Mouse (Mus musculus) spleen, adult 18-20 months (tissue): Measurements from ENCODE around the gene Tomm34.
"Not testable (repeated sequence)": the region's sequence is repeated elsewhere in the genome, so short reads cannot be mapped to it uniquely, and the experiment has no call there.

Experiments used
- DNase-seq, 2 experiments: peaks; one replicate each; pipeline ENCODE4 v3.0.0; 2022; ENCODE audit warnings: mixed read lengths in 2 of 2

Tomm34 gene

GRCm38 (mm10) chr2:164075088-164075487 is 4.1 kb upstream of the Tomm34 start:
- DNase-seq: peak; percentile 52 to 55

- peak; percentile 99 for DNase-seq
These were observed 3.1 kb upstream of the Tomm34 start for GRCm38 (mm10) chr2:164073918-164074578.

- no peak for DNase-seq
These were observed 2.2 kb upstream of the Tomm34 start for GRCm38 (mm10) chr2:164073120-164073519.

GRCm38 (mm10) chr2:164072109-164072508 is 1.1 kb upstream of the Tomm34 start:
- DNase-seq: no peak

- DNase-seq: not testable (repeated sequence)
These were observed 460 bp upstream of the Tomm34 start for GRCm38 (mm10) chr2:164071437-164071820.

GRCm38 (mm10) chr2:164070142-164070764 is 716 bp downstream of the Tomm34 start, which contains the start of gene Stk4:
Stk4 (plus strand) TSS chr2:164070322.
- DNase-seq: no peak

GRCm38 (mm10) chr2:164059634-164060235 is 11.2 kb downstream of the Tomm34 start:
- no peak for DNase-seq

- no peak for DNase-seq
These were observed 16.3 kb downstream of the Tomm34 start for GRCm38 (mm10) chr2:164054671-164055070.

GRCm38 (mm10) chr2:164053767-164054166 is 17.2 kb downstream of the Tomm34 start:
- no peak for DNase-seq

- peak; percentile 28 to 43 for DNase-seq
These were observed 23.7 kb downstream of the Tomm34 start for GRCm38 (mm10) chr2:164047197-164047690.

- no peak for DNase-seq
These were observed 29.4 kb downstream of the Tomm34 start for GRCm38 (mm10) chr2:164041523-164041922.

GRCm38 (mm10) chr2:164040949-164041348 is 30.0 kb downstream of the Tomm34 start:
- DNase-seq: no peak

- DNase-seq: no peak
These were observed 32.5 kb downstream of the Tomm34 start for GRCm38 (mm10) chr2:164038407-164039028.

GRCm38 (mm10) chr2:164036520-164037019 is 34.4 kb downstream of the Tomm34 start:
- no peak for DNase-seq

GRCm38 (mm10) chr2:164032973-164033372 is 38.0 kb downstream of the Tomm34 start:
- DNase-seq: no peak

GRCm38 (mm10) chr2:164031147-164031546 is 39.8 kb downstream of the Tomm34 start:
- no peak for DNase-seq

- no peak for DNase-seq
These were observed 45.8 kb downstream of the Tomm34 start, which contains the start of gene Pabpc1l for GRCm38 (mm10) chr2:164025150-164025549. Pabpc1l (plus strand) TSS chr2:164025450.

- no peak for DNase-seq
These were observed 48.9 kb downstream of the Tomm34 start for GRCm38 (mm10) chr2:164022104-164022503.

GRCm38 (mm10) chr2:164019943-164020342 is 51.0 kb downstream of the Tomm34 start:
- DNase-seq: no peak

- DNase-seq: no peak
These were observed 52.1 kb downstream of the Tomm34 start for GRCm38 (mm10) chr2:164018910-164019309.

GRCm38 (mm10) chr2:164015304-164015703 is 55.7 kb downstream of the Tomm34 start:
- DNase-seq: no peak

GRCm38 (mm10) chr2:164010944-164011343 is 60.0 kb downstream of the Tomm34 start:
- DNase-seq: no peak

GRCm38 (mm10) chr2:164010496-164010895 is 60.5 kb downstream of the Tomm34 start:
- no peak for DNase-seq
